Mouse (Mus musculus) myocyte (in vitro differentiated cells): Measurements from ENCODE around the gene Fxyd5.

Source experiments
- CEBPB ChIP-seq: IDR thresholded peaks from 2 replicates; pipeline ENCODE4 v1.6.1; 2011; ENCODE audit warnings: mild to moderate bottlenecking, moderate library complexity; ENCODE audit not compliant: poor library complexity, insufficient read depth, severe bottlenecking
- E2F4 ChIP-seq: IDR thresholded peaks from one replicate; pipeline ENCODE4 v1.6.1; 2011; ENCODE audit warnings: mild to moderate bottlenecking, control low read depth, moderate library complexity; ENCODE audit not compliant: insufficient read depth
- MAX ChIP-seq: IDR thresholded peaks from one replicate; pipeline ENCODE4 v1.6.1; 2011; ENCODE audit warnings: low read depth, mild to moderate bottlenecking, control low read depth
- MYOD1 ChIP-seq, 3 experiments: IDR thresholded peaks; one replicate each; pipeline ENCODE4 v1.6.1; 2011; ENCODE audit warnings: control low read depth in 2 of 3, low read depth in 2 of 3, mild to moderate bottlenecking in 2 of 3, moderate library complexity in 1 of 3; ENCODE audit not compliant: insufficient read length in 2 of 3, control insufficient read depth in 1 of 3
- MYOG ChIP-seq, 3 experiments: IDR thresholded peaks; one replicate each; pipeline ENCODE4 v1.6.1; 2011; ENCODE audit warnings: control low read depth in 2 of 3, low read depth in 2 of 3, mild to moderate bottlenecking in 2 of 3; ENCODE audit not compliant: insufficient read length in 2 of 3, control insufficient read depth in 1 of 3, insufficient read depth in 1 of 3
- POLR2A ChIP-seq: IDR thresholded peaks from one replicate; pipeline ENCODE4 v1.6.1; 2011; ENCODE audit warnings: low read depth, mild to moderate bottlenecking, control low read depth, moderate library complexity; ENCODE audit not compliant: insufficient read length
- POLR2AphosphoS2 ChIP-seq: IDR thresholded peaks from one replicate; pipeline ENCODE4 v1.6.1; 2011; ENCODE audit warnings: low read depth, control low read depth; ENCODE audit not compliant: insufficient read length
- REST ChIP-seq: IDR thresholded peaks from one replicate; pipeline ENCODE4 v1.6.1; 2011; ENCODE audit warnings: mild to moderate bottlenecking, control low read depth, moderate library complexity; ENCODE audit not compliant: insufficient read depth, insufficient read length
- SRF ChIP-seq: IDR thresholded peaks from one replicate; pipeline ENCODE4 v1.6.1; 2011; ENCODE audit warnings: low read depth; ENCODE audit not compliant: control insufficient read depth, insufficient read length
- TCF12 ChIP-seq: IDR thresholded peaks from one replicate; pipeline ENCODE4 v1.6.1; 2011; ENCODE audit warnings: mild to moderate bottlenecking, control low read depth; ENCODE audit not compliant: poor library complexity, insufficient read depth, severe bottlenecking
- TCF3 ChIP-seq: IDR thresholded peaks from one replicate; pipeline ENCODE4 v1.6.1; 2011; ENCODE audit warnings: low read depth, control low read depth; ENCODE audit not compliant: insufficient read length
- USF1 ChIP-seq: IDR thresholded peaks from one replicate; pipeline ENCODE4 v1.6.1; 2011; ENCODE audit warnings: low read depth, mild to moderate bottlenecking, control low read depth, moderate library complexity

- no peak for TF ChIP-seq USF1
- TF ChIP-seq POLR2A = no peak
- TF ChIP-seq E2F4 = no peak
- no peak for TF ChIP-seq MYOD1 (IDR thresholded peaks at IDR 0.05; ENCODE audit: control insufficient read depth in 1 of 3, insufficient read length in 2 of 3, low read depth in 2 of 3)
- no peak for TF ChIP-seq MAX
- no peak for TF ChIP-seq POLR2AphosphoS2
- no peak for TF ChIP-seq TCF12
- TF ChIP-seq TCF3 = no peak
- TF ChIP-seq CEBPB = no peak
- no peak for TF ChIP-seq MYOG (IDR thresholded peaks at IDR 0.05; ENCODE audit: control insufficient read depth in 1 of 3, insufficient read depth in 1 of 3, insufficient read length in 2 of 3, low read depth in 2 of 3)
- TF ChIP-seq REST = no peak
- no peak for TF ChIP-seq SRF
Measured at GRCm38 (mm10) chr7:31039011-31039410, 3.3 kb downstream of the Fxyd5 start.
